Mouse (Mus musculus) splenic B cell, adult 2 months (primary cell): ENCODE measurements around the gene Tfrc.

Source experiments
- DNase-seq: peaks from one replicate; pipeline ENCODE4 v3.0.0-alpha.2; 2011; ENCODE audit warnings: low read depth, low spot score
- H3K27me3 ChIP-seq: 2 replicates; pipeline ENCODE4 v1.6.1; 2012; ENCODE audit warnings: mild to moderate bottlenecking, low read length, moderate library complexity, mixed read lengths; ENCODE audit not compliant: control insufficient read depth, poor library complexity, insufficient read depth, severe bottlenecking
- H3K36me3 ChIP-seq: 2 replicates; pipeline ENCODE4 v1.6.1; 2012; ENCODE audit warnings: mild to moderate bottlenecking, low read length, moderate library complexity, mixed read lengths; ENCODE audit not compliant: control insufficient read depth, poor library complexity, insufficient read depth, severe bottlenecking

The Tfrc gene

GRCm38 (mm10) chr16:32678812-32679211, 70.1 kb downstream of the Tfrc start:
- H3K36me3 ChIP-seq = peaks cover 16% of the 10 kb centered on the region
- DNase-seq = no peak
- H3K27me3 ChIP-seq = no peaks in the 10 kb centered on the region

GRCm38 (mm10) chr16:32679976-32680375, 71.3 kb downstream of the Tfrc start:
- DNase-seq = no peak

GRCm38 (mm10) chr16:32680806-32681205, 72.1 kb downstream of the Tfrc start:
- Histone ChIP-seq H3K27me3 (no peaks in the 10 kb centered on the region), H3K36me3 (peaks cover 13% of the 10 kb centered on the region)
- no peak for DNase-seq

More at GRCm38 (mm10) chr16:32679976-32680375, 71.3 kb downstream of the Tfrc start:
- H3K27me3 ChIP-seq = no peaks in the 10 kb centered on the region
- H3K36me3 ChIP-seq = peaks cover 13% of the 10 kb centered on the region

- H3K36me3 ChIP-seq = peaks cover 5% of the 10 kb centered on the region; the same call in 1 of the 2 replicates
- peak; percentile 84 for DNase-seq
Measured at GRCm38 (mm10) chr16:32682194-32682593, 73.5 kb downstream of the Tfrc start.

More at GRCm38 (mm10) chr16:32682194-32682593, 73.5 kb downstream of the Tfrc start:
- no peaks in the 10 kb centered on the region for H3K27me3 ChIP-seq
